Mouse (Mus musculus) midbrain, embryonic 11.5 days (tissue): ENCODE data around the gene Zfp827. TPM values are rescaled to one million over a fixed set of nuclear protein-coding genes. Genes with fewer than 3 reads are reported as not detected.

Source experiments
- ATAC-seq: fragments of 200-750 bp; cut with Nextera tagmentation; 2 replicates; pipeline ENCODE4 v1.8.0; 2017; ENCODE audit warnings: moderate TSS enrichment, moderate library complexity; ENCODE audit not compliant: low FRiP score
- DNase-seq: peaks from one replicate; pipeline ENCODE4 v3.0.0; 2015; ENCODE audit warnings: low spot score; ENCODE audit errors: missing footprints
- H3K27ac ChIP-seq: fragments of 300-500 bp; sonication (generic); 2 replicates; pipeline ENCODE4 v1.5.1; 2014; ENCODE audit warnings: low read depth, low read length
- H3K27me3 ChIP-seq: fragments of 300-500 bp; sonication (generic); 2 replicates; pipeline ENCODE4 v1.6.1; 2014; ENCODE audit warnings: mild to moderate bottlenecking, low read length, moderate library complexity, mixed read lengths; ENCODE audit not compliant: control insufficient read depth, insufficient read depth
- H3K36me3 ChIP-seq: fragments of 300-500 bp; sonication (generic); 2 replicates; pipeline ENCODE4 v1.6.1; 2014; ENCODE audit warnings: mild to moderate bottlenecking, low read length, moderate library complexity, mixed read lengths; ENCODE audit not compliant: control insufficient read depth, insufficient read depth
- H3K4me1 ChIP-seq: fragments of 300-500 bp; sonication (generic); 2 replicates; pipeline ENCODE4 v1.6.1; 2014; ENCODE audit warnings: low read length; ENCODE audit not compliant: control insufficient read depth, insufficient read depth
- H3K4me2 ChIP-seq: fragments of 300-500 bp; sonication (generic); 2 replicates; pipeline ENCODE4 v1.6.1; 2014; ENCODE audit warnings: mild to moderate bottlenecking, moderate library complexity
- H3K4me3 ChIP-seq: fragments of 300-500 bp; sonication (generic); 2 replicates; pipeline ENCODE4 v1.5.1; 2014; ENCODE audit warnings: low read depth, low read length
- H3K9ac ChIP-seq: fragments of 300-500 bp; sonication (generic); 2 replicates; pipeline ENCODE4 v1.6.1; 2014; ENCODE audit warnings: low read length
- H3K9me3 ChIP-seq: fragments of 300-500 bp; sonication (generic); 2 replicates; pipeline ENCODE4 v1.6.1; 2016; ENCODE audit warnings: low read length; ENCODE audit not compliant: control insufficient read depth
- WGBS: fragments of 180-500 bp; shearing (Covaris S2); extraction: QIAGEN DNeasy Blood & Tissue Kit; methylation state at CpG from one replicate; pipeline ENCODE4 v1.1.7; 2014; 5-methylcytosine and 5-hydroxymethylcytosine counted together
- polyA plus RNA-seq: library from polyadenylated mRNA; unstranded; fragments of >200 nt; fragmentation: Nextera tagmentation; extraction: Ambion mirVana; gene quantifications from 2 replicates; pipeline ENCODE4 v1.2.1, GENCODE M21; 2014

The Zfp827 gene
- polyA plus RNA-seq, 1 experiment from 2014 or later: 9.5 TPM

DNA sequence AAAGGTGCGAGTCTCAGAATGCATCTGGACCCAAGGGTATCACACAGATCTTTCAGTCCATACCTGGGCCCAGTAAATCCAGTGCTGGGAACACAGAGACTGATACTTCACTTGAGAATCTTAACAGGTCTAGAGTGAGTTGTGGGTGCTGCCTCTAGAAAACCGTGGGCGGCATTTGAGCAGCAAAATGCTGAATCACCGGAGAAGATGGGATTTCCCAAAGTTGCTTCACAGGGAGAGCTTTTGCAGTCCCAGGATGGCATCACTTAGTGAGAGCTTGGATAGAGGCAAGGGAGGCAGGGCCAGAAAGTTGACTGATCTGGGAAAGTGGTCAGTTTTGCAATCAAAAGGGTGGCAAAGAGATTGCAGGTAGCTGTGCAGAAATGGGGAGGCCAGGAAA is 111.4 kb downstream of the Zfp827 start:
- no peak for DNase-seq
- H3K36me3 ChIP-seq: peaks cover 18% of the 10 kb centered on the region

GRCm38 (mm10) chr8:79140981-79141380 is 112.7 kb downstream of the Zfp827 start:
- WGBS: 90% methylated on average over 8 of the region's 8 CpGs
- DNase-seq (no peak), ATAC-seq (no peak)
- H3K9me3 ChIP-seq: no peaks in the 10 kb centered on the region
- no peak overlapping the region for H3K4me3 ChIP-seq
- H3K27ac ChIP-seq: no peak overlapping the region
- peaks cover 18% of the 10 kb centered on the region for H3K36me3 ChIP-seq
- H3K4me1 ChIP-seq: no peaks in the 10 kb centered on the region
- no peaks in the 10 kb centered on the region for H3K27me3 ChIP-seq
- H3K9ac ChIP-seq: no peak overlapping the region
- no peak overlapping the region for H3K4me2 ChIP-seq

More for the DNA sequence above, 111.4 kb downstream of the Zfp827 start:
- no peak overlapping the region for H3K4me2 ChIP-seq
- no peak overlapping the region for H3K27ac ChIP-seq
- no peaks in the 10 kb centered on the region for H3K4me1 ChIP-seq
- 99% methylated on average over 4 of the region's 4 CpGs for WGBS
- ATAC-seq: no peak
- no peak overlapping the region for H3K9ac ChIP-seq
- no peaks in the 10 kb centered on the region for H3K27me3 ChIP-seq
- H3K9me3 ChIP-seq: no peaks in the 10 kb centered on the region
- no peak overlapping the region for H3K4me3 ChIP-seq

GRCm38 (mm10) chr8:79141592-79141991 is 113.4 kb downstream of the Zfp827 start:
- no peak for DNase-seq
- Histone ChIP-seq H3K9ac (no peak overlapping the region), H3K27ac (no peak overlapping the region), H3K9me3 (no peaks in the 10 kb centered on the region), H3K4me3 (no peak overlapping the region), H3K4me1 (no peaks in the 10 kb centered on the region), H3K4me2 (no peak overlapping the region), H3K27me3 (no peaks in the 10 kb centered on the region), H3K36me3 (peaks cover 18% of the 10 kb centered on the region)
- WGBS: 92% methylated on average over 11 of the region's 11 CpGs
- ATAC-seq: no peak

DNA sequence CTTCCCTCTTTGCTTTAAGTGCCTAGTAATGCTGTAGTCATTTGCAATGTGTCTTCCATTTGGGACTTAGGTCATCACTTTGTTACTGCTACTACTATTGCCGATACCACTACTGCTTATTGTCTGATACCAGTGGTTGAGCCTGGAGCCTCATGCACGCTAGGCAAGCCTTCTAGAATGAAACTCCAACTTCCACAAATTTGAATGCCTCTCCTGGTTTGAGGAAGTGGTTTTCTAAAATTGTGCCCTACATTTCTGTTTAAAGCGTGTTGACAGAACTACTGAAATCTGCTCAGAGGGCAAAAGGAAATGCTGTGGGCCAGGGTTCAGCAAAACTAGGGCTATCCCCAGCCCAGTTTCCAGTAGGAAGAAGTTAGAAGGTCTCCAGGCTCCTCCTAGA is 115.5 kb downstream of the Zfp827 start:
- H3K9ac ChIP-seq: no peak overlapping the region
- ATAC-seq (no peak), DNase-seq (no peak)
- peaks cover 8% of the 10 kb centered on the region; the same call in 1 of the 2 replicates for H3K36me3 ChIP-seq
- H3K27ac ChIP-seq: no peak overlapping the region
- H3K4me3 ChIP-seq: no peak overlapping the region
- H3K27me3 ChIP-seq: no peaks in the 10 kb centered on the region
- 97% methylated on average over 3 of the region's 3 CpGs for WGBS
- no peaks in the 10 kb centered on the region for H3K9me3 ChIP-seq
- H3K4me2 ChIP-seq: no peak overlapping the region
- H3K4me1 ChIP-seq: no peaks in the 10 kb centered on the region

DNA sequence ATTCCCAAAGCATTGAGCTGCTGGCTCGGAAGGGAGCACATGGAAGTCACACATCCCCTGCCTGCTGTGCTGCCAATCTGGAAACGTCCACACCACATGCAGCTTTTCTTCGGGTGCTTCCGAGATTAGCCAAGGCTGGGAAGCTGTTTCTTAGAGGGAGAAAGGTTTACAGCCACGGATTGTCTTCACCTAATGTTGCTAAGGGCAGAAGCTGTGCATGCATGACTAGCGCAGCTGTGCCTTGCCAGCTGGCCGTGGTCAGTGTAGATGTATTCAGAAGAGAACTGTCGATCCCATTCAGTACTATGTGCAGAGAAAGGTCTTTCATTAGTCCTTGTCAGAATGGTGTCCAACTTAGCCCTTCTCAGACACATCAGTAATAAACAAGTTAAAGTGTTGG is 117.0 kb downstream of the Zfp827 start:
- H3K27me3 ChIP-seq: no peaks in the 10 kb centered on the region
- ATAC-seq (no peak), DNase-seq (no peak)
- no peak overlapping the region for H3K4me2 ChIP-seq
- H3K9me3 ChIP-seq: no peaks in the 10 kb centered on the region
- no peak overlapping the region for H3K4me3 ChIP-seq
- WGBS: 87% methylated on average over 8 of the region's 8 CpGs
- peaks cover 8% of the 10 kb centered on the region; the same call in 1 of the 2 replicates for H3K36me3 ChIP-seq
- H3K27ac ChIP-seq: no peak overlapping the region
- no peak overlapping the region for H3K9ac ChIP-seq
- no peaks in the 10 kb centered on the region for H3K4me1 ChIP-seq

DNA sequence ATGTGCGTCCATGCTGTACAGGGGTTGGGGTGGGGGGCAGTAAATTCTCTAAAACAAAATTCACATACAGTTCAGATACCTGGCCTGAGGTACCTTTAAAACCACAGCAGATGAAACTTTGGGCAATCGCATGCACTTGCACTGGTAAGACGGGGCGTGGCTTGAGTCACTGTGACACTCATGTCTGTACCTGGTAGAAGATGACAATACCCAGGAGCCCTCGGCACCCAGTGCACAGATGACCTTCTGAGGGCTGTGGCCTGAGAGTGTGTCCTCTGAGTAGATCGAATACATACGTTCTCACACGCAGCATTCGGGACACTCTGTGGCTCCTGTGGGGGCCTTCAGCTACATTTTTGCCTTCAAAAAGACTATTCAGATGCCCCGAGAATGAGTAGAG is 117.4 kb downstream of the Zfp827 start:
- Histone ChIP-seq H3K27ac (no peak overlapping the region), H3K36me3 (peaks cover 8% of the 10 kb centered on the region; the same call in 1 of the 2 replicates), H3K4me2 (no peak overlapping the region), H3K4me1 (no peaks in the 10 kb centered on the region), H3K9ac (no peak overlapping the region), H3K9me3 (no peaks in the 10 kb centered on the region), H3K4me3 (no peak overlapping the region), H3K27me3 (no peaks in the 10 kb centered on the region)
- 95% methylated on average over 10 of the region's 10 CpGs for WGBS
- DNase-seq: peak; percentile 56
- ATAC-seq: no peak

DNA sequence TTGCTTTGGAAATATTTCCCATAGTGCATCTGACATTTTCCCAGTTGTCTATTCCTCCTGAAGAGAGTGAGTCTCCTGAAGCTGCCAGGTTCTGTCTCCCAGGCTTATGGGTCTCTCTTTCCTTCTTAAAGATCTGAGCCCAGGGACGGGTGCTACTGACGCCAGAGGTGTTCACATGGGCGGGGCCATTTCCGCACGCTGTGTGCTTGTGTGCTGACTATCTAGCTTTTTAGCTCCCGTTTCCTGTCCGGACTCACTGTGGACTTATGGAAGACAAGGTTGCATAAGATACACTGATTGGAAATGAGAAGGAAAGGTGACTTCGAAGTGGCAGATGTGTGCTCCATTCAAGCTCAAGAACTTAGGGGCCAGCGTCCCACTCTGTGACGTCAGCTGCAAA is 120.6 kb downstream of the Zfp827 start:
- DNase-seq (no peak), ATAC-seq (no peak)
- Histone ChIP-seq H3K4me3 (no peak overlapping the region), H3K27me3 (no peaks in the 10 kb centered on the region), H3K4me2 (no peak overlapping the region), H3K4me1 (no peaks in the 10 kb centered on the region), H3K27ac (no peak overlapping the region), H3K36me3 (0 out of 2 replicates have a peak, but pooled peaks cover 3% of the 10 kb centered on the region), H3K9ac (no peak overlapping the region), H3K9me3 (no peaks in the 10 kb centered on the region)
- 90% methylated on average over 10 of the region's 10 CpGs for WGBS

GRCm38 (mm10) chr8:79149880-79150279 is 121.6 kb downstream of the Zfp827 start:
- Histone ChIP-seq H3K4me1 (no peaks in the 10 kb centered on the region), H3K4me3 (no peak overlapping the region), H3K36me3 (0 out of 2 replicates have a peak, but pooled peaks cover 3% of the 10 kb centered on the region), H3K27me3 (no peaks in the 10 kb centered on the region), H3K27ac (no peak overlapping the region), H3K9ac (no peak overlapping the region), H3K4me2 (no peak overlapping the region), H3K9me3 (no peaks in the 10 kb centered on the region)
- DNase-seq: no peak
- ATAC-seq: no peak
- 94% methylated on average over 10 of the region's 10 CpGs for WGBS

DNA sequence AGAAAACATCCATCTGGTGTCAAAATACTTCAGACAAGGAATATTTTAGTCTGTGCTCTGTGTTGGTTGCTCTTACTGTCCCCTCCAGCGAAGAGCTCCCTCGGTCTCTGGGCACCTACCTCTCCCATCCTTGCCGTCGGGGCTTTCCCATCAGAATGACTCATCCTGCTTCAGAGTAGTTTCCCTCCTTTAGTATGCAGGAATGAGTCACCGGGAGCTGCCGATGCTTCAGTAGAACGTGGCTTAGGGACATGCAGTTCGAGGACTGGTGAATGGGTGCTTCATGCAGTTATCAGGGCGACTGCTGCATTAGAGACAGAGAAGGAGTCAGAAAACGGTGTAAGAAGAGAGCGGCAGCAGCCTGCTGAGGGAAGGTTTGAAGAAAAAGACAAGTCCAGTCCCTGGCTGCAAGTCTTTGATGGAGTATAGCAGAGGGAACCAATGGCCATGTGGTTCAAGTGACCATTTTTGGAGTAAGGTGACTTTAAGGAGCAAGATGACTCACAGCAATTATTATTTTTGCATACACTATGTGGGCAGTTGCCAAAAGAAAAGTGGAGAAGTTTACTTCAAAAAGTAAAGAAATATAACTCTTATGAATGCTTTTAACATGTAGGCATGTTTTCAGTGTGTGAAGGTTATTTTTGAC is 122.4 kb downstream of the Zfp827 start:
- H3K36me3 ChIP-seq: 0 out of 2 replicates have a peak, but pooled peaks cover 3% of the 10 kb centered on the region
- ATAC-seq (no peak), DNase-seq (no peak)
- no peak overlapping the region for H3K4me2 ChIP-seq
- H3K27me3 ChIP-seq: no peaks in the 10 kb centered on the region
- no peak overlapping the region for H3K4me3 ChIP-seq
- WGBS: 85% methylated on average over 11 of the region's 11 CpGs
- no peak overlapping the region for H3K9ac ChIP-seq
- H3K9me3 ChIP-seq: no peaks in the 10 kb centered on the region
- H3K27ac ChIP-seq: no peak overlapping the region
- H3K4me1 ChIP-seq: no peaks in the 10 kb centered on the region
